Mouse (Mus musculus) monocyte, adult 5-6 weeks (primary cell): ENCODE measurements around the gene Dmxl2. TPM values are rescaled to one million over a fixed set of nuclear protein-coding genes. Genes with fewer than 3 reads are reported as not detected.
A peak's percentile ranks its signal among the peaks of the same experiment; 100 is the strongest.

Experiments used
- ATAC-seq: fragments of 153-309, 156-312 bp; replicated peaks from 2 replicates; pipeline ENCODE4 v1.8.0; 2017; ENCODE audit warnings: mild to moderate bottlenecking; ENCODE audit not compliant: low TSS enrichment, insufficient number of reproducible peaks, severe bottlenecking, poor library complexity, low FRiP score
- total RNA-seq: library from RNA; stranded (forward); fragments of 200-1000, 200-491, 200-594 nt; gene quantifications from 3 replicates; pipeline ENCODE4 v1.2.3, GENCODE M21; 2017

The Dmxl2 gene
- total RNA-seq, 1 experiment from 2014 or later: 15.1 TPM

- ATAC-seq: no peak
Observed at GRCm38 (mm10) chr9:54502873-54503272, 1.4 kb upstream of the Dmxl2 start.

GRCm38 (mm10) chr9:54502111-54502495 lies 677 bp upstream of the Dmxl2 start:
- no peak for ATAC-seq

GRCm38 (mm10) chr9:54500832-54501452 lies 484 bp downstream of the Dmxl2 start:
- ATAC-seq: no peak

- no peak for ATAC-seq
Observed at GRCm38 (mm10) chr9:54499791-54500190, 1.6 kb downstream of the Dmxl2 start.

GRCm38 (mm10) chr9:54499291-54499690 lies 2.1 kb downstream of the Dmxl2 start:
- no peak for ATAC-seq

GRCm38 (mm10) chr9:54490431-54490830 lies 11.0 kb downstream of the Dmxl2 start:
- ATAC-seq: no peak

GRCm38 (mm10) chr9:54489599-54489998 lies 11.8 kb downstream of the Dmxl2 start:
- ATAC-seq: no peak

GRCm38 (mm10) chr9:54484927-54485326 lies 16.5 kb downstream of the Dmxl2 start:
- no peak for ATAC-seq

- ATAC-seq: no peak
Observed at GRCm38 (mm10) chr9:54483215-54483614, 18.2 kb downstream of the Dmxl2 start.

GRCm38 (mm10) chr9:54482763-54483162 lies 18.7 kb downstream of the Dmxl2 start:
- ATAC-seq: no peak

GRCm38 (mm10) chr9:54479054-54479453 lies 22.4 kb downstream of the Dmxl2 start:
- no peak for ATAC-seq

- ATAC-seq: no peak
Observed at GRCm38 (mm10) chr9:54478117-54478516, 23.3 kb downstream of the Dmxl2 start.

- ATAC-seq: no peak
Observed at GRCm38 (mm10) chr9:54474546-54474945, 26.9 kb downstream of the Dmxl2 start.

GRCm38 (mm10) chr9:54474031-54474430 lies 27.4 kb downstream of the Dmxl2 start:
- ATAC-seq: no peak

GRCm38 (mm10) chr9:54472784-54473183 lies 28.6 kb downstream of the Dmxl2 start:
- ATAC-seq: no peak

- ATAC-seq: 0 out of 2 replicates have a peak, but pooled peaks have one; percentile 40
Observed at GRCm38 (mm10) chr9:54469339-54469738, 32.1 kb downstream of the Dmxl2 start.

GRCm38 (mm10) chr9:54467433-54467933 lies 33.9 kb downstream of the Dmxl2 start:
- ATAC-seq: peak; percentile 58; the same call in 1 of the 2 replicates

- ATAC-seq: no peak
Observed at GRCm38 (mm10) chr9:54463483-54464054, 37.9 kb downstream of the Dmxl2 start.

GRCm38 (mm10) chr9:54439015-54439414 lies 62.4 kb downstream of the Dmxl2 start:
- no peak for ATAC-seq

GRCm38 (mm10) chr9:54438246-54438645 lies 63.2 kb downstream of the Dmxl2 start:
- no peak for ATAC-seq
